Mouse (Mus musculus) cortical plate, adult 2 months (tissue): ENCODE data around the gene Ntm.

Experiments used
- CTCF ChIP-seq: fragments of 200-500 bp; IDR thresholded peaks from 2 replicates; pipeline ENCODE4 v1.5.1; 2011; ENCODE audit warnings: mild to moderate bottlenecking, control low read depth, low read length; ENCODE audit not compliant: insufficient read depth; ENCODE audit errors: extremely low read depth
- POLR2A ChIP-seq: fragments of 200-500 bp; IDR thresholded peaks from 2 replicates; pipeline ENCODE4 v1.6.1; 2011; ENCODE audit warnings: mild to moderate bottlenecking, low read length, control low read depth; ENCODE audit not compliant: insufficient read depth; ENCODE audit errors: extremely low read depth

DNA sequence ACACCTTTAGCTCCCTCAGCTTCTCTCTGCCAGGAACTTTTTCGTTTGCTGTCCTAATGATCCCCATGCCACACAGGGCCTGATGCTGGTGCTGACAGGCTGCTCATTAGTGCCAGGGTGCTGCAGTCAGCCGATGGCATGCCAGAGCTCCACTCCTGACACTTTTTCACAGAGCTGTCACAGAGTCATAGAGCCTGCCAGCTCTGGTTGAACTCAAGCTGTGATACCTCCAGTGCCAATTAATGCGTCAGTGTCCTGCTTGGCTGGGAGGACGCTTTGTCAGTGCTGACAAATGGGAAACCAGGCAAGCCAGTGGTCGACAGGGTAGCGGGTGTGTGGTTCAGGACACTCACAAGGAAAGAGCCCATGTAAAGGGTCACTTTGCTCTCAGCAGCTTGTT is 858.9 kb downstream of the Ntm start:
- TF ChIP-seq POLR2A: no peak
- no peak for TF ChIP-seq CTCF
